Mouse (Mus musculus) thymus, adult 18-20 months (tissue): ENCODE results near the gene Ceacam2.
A peak's percentile ranks its signal among the peaks of the same experiment; 100 is the strongest.
"Not testable (repeated sequence)": the region's sequence is repeated elsewhere in the genome, so short reads cannot be mapped to it uniquely, and the experiment has no call there.

Experiments
- DNase-seq, 2 experiments: peaks; one replicate each; pipeline ENCODE4 v3.0.0; 2022; ENCODE audit warnings: mixed read lengths in 2 of 2

Gene Ceacam2

DNA sequence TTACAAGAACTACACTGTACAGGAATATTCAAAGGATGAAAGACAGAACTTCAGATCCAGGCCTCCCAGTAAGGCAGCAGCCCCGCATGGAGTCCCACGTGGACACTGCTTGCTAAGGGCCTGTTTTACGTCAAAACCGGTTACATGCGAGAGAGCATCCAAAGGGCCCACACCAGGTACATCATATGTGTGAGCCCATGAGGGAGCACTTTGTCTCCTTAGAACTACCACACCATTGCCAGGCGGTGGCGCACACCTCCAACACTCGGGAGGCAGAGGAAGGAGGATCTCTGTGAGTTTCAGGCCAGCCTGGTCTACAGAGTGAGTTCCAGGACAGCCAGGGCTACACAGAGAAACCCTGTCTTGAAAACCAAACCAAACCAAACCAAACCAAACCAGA, 58.9 kb downstream of the Ceacam2 start:
- not testable (repeated sequence) for DNase-seq

DNA sequence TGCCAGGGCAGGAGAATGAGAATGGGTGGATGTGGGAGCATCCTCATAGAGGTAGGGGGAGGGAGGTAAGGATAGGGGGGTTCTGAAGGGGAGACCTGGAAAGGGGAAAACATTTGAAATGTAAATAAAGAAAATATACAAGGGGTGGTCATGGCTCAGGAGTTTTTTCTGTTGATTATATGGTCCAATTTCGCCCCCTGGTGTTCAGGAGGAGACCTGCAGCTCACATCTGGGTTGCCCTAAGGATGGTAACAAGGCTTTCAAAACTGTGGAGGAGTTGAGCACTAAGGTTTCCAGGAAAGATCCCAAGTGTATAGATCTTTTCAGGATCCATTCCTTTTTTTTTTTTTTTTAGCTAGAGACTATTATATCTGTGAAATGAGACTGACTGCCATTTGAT, 60.2 kb downstream of the Ceacam2 start:
- peak in 1 of 2 experiments; percentile 17 for DNase-seq

DNA sequence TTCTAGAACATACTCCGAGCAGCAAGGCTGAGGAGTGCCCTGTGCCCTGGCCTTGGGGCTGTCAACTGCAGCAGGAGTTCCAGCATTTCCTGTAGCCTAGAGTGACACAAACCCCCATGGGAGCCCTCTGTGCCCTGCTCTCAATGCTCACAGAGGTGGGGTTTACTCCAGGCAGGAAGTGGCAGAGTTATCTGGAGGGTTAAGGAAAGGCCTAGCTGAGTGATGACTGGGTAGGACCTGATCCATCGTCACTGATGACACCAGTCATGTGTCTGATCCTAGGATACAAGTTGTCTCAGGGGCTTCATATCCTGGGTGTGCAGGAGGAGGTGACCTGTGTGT, 61.9 kb downstream of the Ceacam2 start:
- not testable (repeated sequence) for DNase-seq

DNA sequence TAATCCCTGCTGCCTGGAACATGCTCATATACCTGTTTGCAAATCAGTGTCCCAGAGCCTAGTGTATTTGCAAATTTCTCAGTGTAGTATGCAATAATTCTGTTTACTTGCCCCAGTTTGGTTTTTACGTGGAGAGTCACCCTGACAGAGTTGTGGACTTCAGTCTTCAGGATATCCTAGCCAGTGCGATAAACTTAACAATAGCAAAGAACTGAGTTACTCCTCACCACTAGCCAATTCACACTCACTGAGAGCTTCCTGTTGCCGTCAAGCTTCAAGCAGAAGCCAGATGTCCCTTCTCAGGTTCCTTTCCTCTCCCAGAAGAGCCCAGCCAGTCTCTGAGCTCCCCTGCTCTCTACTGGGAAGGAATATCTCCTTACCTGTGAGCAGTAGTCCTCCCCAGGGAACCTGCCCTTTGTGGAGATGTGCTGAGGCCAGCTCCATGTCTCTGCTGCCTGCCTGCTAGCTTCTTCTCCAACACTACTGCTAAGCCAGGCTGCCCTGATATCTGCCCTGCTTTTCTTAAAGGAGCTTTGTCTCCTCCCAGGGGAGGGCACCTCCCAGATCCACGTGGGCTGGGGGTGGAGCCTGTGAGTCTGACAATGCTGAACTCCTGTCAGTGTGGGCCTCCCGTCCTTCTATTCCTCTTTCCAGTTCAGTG, 62.4 kb downstream of the Ceacam2 start, which contains the start of gene Ceacam1:
Gene Ceacam1, minus strand, starts transcription at position 513 of the 661 bp plus-strand sequence.
- peak; percentile 11 to 29 for DNase-seq

DNA sequence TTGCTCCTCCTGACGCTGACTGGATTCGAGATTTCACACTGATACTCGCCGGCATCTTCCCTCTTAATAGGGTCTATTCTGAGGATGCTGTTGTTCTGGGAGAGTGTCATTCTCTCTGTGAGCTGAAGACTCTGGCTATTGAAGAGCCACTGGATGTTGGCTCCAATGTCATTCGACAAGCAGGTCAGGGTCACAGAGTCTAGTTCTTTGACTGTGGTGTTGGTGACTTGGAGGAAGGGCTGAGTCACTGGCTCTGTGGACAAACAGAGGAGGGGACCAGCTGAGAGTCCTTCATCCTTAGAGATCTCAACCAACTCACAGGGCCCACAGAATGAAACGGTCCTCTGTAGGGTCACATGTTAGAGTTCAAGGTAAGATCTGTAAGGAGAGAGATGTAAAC, 67.8 kb downstream of the Ceacam2 start:
- not testable (repeated sequence) for DNase-seq
